Mouse (Mus musculus) testis, adult 2 months (tissue): ENCODE measurements around the gene Alpk1.

Experiments used
- CTCF ChIP-seq: fragments of 200-500 bp; IDR thresholded peaks from 2 replicates; pipeline ENCODE4 v1.5.1; 2012; ENCODE audit warnings: low read depth, mild to moderate bottlenecking, inconsistent platforms, low read length, moderate library complexity; ENCODE audit not compliant: control insufficient read depth, insufficient read depth, insufficient replicate concordance
- POLR2A ChIP-seq: fragments of 200-500 bp; IDR thresholded peaks from 2 replicates; pipeline ENCODE4 v1.6.1; 2012; ENCODE audit warnings: low read depth, mild to moderate bottlenecking, inconsistent platforms, low read length, moderate library complexity; ENCODE audit not compliant: control insufficient read depth

- TF ChIP-seq CTCF (no peak), POLR2A (no peak)
Measured at GRCm38 (mm10) chr3:127716759-127717158, 63.6 kb downstream of the Alpk1 start.
